Mouse (Mus musculus) cerebellum, adult 11-12 months (tissue): ENCODE data around the gene Ipo8.
A peak's percentile ranks its signal among the peaks of the same experiment; 100 is the strongest.

ENCODE experiments used
- DNase-seq: peaks from one replicate; pipeline ENCODE4 v3.0.0; 2022

Gene Ipo8

DNA sequence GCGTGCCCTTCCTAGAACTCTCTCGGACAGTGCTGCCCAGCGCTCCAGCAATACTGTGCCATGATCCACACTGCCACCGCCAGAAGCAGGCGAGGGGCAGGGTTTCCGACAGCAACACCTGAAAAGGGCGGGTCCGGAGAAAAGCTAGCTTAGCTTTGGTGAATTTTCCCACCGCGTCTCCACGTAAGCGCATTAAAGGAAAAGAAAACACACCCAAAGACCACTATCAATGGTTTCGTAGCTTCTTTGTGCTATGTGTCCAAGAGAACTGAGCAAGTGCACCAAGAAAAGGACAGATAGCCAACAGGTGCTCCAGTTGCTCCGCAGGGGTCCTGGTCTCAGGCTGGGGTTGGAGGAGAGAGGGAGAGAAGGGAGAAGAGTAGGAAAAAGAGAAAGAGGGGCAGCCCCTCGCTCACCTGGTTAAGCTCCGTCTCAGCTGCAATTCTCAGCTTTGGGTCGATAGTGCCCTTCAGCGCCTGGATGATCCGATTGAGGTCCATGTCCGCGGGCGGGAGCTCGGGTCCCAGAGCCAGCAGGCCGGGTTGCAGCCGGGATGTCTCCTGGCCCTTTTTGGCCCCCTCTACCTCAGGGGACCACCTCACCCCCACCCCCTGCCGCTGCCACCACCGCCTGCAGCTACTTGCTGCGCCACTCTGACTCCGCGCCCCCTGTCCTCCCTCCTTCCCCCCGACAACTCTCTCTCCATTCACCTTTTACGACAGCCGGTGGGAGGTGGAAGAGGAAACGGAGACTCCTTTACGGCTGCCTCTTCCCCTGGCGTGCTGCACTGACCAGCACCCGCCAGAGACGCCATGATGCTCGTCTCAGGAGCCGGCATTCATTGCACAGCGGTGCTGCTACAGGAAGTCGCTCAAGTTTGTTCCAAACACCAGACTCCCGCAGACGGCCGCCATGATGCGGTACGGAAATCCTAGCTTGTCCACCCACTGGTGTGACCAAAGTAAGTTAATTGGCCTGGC, at the start of gene Ipo8:
Gene Ipo8, minus strand, starts transcription at position 720 of the 980 bp plus-strand sequence.
- DNase-seq, result peak; percentile 96

DNA sequence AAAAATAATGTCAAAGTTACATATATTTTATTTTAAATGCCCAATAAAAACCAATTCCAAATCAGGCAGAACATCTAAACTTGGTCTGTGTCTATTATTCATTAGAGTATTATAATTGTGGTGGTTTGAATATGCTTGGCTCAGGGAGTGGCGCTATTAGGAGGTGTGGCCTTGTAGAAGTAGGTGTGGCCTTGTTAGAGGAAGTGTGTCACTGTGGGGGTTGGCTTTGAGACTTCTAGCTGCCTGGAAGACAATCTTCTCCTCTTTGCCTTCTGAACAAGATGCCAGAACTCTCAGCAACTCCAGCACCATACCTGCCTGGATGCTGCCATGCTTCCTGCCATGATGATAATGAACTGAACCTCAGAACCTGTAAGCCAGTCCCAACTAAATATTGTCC, 42.6 kb upstream of the Ipo8 start:
- DNase-seq, result no peak

DNA sequence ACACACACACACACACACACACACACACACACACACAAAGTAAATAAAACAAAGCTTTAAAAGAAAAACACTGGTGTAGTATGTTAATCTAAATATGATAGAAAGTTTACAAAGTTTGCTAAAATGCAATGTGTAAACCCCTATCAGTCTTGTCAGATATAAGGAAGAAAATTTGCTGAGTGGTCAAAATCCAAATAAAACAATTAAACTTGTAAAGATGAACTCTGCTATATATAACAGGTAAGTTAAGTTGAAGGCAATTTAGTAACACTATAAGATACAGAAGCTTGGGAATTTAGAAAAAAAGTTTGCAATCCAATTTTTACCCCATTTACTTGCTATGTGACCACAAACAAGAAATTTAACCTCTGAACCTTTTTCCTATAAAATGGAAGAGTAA, 14.4 kb upstream of the Ipo8 start:
- DNase-seq, result no peak

GRCm38 (mm10) chr6:148841760-148842159, 10.5 kb upstream of the Ipo8 start:
- no peak for DNase-seq

DNA sequence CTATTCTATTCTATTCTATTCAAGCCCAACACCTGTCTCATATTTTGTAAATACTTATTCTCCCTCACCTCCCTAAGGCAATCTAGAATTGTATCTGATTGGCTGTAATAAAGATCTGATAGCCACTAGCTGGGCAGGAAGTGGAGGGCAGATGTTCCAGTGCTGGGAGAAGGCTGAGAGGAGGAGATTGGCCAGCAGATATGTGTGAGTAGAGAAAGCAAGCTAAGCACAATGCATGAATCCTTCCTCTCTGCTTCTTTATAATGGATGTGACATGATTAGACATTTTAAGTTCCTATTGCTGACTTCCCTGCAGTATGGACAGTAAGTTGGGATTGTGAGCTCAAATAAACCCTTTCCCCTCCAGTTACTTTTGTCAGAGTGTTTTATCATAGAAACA, 7.2 kb upstream of the Ipo8 start:
- no peak for DNase-seq

DNA sequence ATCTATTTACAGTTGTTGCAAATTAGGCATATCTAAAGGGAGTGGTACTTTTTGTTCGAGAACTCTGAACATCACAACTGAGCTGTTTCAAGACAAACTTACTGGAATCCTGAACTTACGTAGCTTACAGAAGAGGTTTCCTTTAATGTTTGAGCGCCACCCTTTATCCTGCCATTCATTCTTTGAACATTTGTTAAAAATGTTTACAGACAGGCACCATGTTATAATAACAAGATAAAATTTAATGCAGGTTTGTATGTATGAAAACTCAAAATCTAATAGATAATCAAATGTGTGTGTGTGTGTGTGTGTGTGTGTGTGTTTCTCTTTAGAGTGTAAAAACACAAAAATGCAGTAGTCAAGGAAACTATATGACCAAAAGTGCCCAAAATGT, 458 bp upstream of the Ipo8 start:
- no peak for DNase-seq

DNA sequence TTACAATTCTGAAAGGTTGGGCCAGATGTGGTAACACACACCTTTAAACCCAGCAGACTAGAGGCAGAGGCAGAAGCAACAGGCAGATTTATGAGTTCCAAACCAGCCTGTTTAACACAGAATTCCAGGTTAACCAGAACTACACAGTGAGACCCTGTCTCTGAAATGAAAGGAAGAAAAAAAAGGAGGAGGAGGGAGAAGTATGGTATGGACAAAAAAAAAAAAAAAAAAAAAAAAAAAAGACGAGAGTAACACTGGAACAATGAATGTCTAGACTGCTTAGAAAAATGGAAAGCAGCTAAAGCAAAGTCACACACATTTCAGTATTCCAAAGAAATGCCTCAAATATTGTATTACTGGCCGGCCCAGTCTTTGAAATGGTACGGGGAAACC, 916 bp downstream of the Ipo8 start:
- DNase-seq, result no peak

GRCm38 (mm10) chr6:148826119-148826518, 5.1 kb downstream of the Ipo8 start:
- DNase-seq, result no peak

GRCm38 (mm10) chr6:148818624-148819343, 12.5 kb downstream of the Ipo8 start:
- no peak for DNase-seq

DNA sequence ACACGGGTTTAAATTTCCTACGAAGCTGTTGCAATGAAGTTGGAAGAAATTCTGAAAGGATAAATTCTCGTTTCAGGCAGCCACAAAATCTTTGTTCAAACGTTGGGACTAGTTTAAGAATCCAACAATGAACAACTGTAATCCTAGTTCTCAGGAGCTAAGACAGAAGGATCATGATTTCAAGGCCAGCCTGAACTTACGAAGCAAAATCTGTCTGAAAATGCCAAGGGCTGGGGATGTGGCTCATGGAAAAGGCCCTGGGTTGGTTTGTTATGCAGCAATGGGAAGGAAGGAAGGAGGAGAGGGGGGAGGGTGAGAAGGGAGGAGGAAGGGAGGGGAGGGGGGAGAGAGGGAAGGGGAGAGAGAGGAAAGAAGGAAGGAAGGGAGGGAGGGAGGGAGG, 14.5 kb downstream of the Ipo8 start:
- DNase-seq, result no peak

DNA sequence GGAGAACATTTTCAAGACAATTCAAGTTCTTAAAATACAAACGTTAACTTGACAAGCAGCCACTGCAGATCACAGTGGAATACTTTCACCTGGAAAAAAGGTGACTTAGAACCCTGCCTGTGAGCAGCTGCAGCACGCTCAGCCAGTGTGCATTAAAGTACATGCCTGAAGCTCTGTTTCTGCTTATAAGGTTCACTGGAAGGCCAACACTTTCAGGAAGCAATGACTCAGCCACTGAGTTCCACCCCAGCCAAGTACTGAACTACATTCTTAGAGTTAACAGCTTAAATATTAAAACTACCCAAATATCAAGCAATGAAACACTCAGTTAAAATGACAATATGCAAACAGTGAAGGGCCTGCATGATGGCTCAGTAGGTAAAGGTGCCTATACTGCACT, 20.1 kb downstream of the Ipo8 start:
- DNase-seq, result no peak

- no peak for DNase-seq
Observed at GRCm38 (mm10) chr6:148799773-148800172, 31.5 kb downstream of the Ipo8 start.

GRCm38 (mm10) chr6:148795145-148795544, 36.1 kb downstream of the Ipo8 start:
- no peak for DNase-seq

GRCm38 (mm10) chr6:148789010-148789673, 42.1 kb downstream of the Ipo8 start:
- no peak for DNase-seq

DNA sequence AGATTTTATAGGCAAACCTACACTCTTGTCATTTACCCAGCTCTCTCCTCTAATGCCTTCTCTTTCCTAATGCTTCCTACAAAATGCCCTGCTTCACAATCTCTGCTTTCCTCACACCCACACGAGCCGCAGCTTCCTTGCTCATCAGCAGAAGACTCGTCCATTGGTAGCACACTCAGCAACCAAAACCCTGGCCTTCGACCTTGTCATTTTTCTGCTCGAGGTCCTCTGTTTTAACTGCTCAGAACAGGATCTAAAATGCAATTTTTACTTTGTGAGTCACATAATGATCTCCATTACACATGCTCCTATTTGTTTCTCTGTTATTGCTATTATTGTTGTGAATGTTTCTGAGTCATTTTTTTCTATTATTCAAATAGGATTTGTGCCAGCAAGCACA, 45.1 kb downstream of the Ipo8 start:
- no peak for DNase-seq

- DNase-seq, result no peak
Observed at GRCm38 (mm10) chr6:148784418-148784817, 46.8 kb downstream of the Ipo8 start.

DNA sequence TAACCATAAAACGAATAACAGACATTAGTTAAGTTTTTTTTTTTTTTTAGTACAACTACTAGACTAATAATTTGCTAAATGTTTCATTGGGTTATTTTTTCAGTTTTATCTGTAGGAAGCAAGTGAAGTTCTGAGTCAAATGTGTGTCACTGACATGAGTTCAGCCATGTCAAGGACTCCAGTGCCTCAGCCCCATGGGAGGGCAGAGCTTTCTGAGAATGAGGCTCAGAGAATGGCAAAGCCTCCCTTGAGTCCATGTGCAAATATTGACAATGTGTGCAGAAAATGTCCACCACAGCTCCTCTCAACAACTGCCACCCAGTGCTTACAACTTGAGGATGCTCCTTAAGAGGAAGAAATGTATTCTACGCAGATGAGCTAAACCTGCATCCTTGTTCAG, 55.0 kb downstream of the Ipo8 start:
- DNase-seq, result no peak

DNA sequence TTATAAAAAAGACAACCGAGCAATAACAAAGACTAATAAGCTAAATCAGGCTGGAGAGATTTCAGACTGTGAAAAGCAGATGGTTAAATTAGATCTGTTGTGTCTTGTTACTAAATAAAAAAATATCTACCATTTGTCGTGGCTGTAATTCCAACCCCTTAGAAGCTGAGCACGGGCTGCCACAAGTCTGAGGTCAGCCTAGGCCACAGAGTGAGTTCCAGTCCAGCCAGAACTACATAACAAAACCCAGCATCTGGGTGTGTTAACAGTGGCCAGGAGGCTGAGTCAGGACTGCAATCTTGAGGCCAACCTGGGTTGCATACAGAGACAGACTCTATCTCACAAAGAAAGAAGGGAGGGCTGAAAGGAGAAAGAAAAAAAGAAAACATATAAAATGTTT, 59.8 kb downstream of the Ipo8 start:
- DNase-seq, result no peak

DNA sequence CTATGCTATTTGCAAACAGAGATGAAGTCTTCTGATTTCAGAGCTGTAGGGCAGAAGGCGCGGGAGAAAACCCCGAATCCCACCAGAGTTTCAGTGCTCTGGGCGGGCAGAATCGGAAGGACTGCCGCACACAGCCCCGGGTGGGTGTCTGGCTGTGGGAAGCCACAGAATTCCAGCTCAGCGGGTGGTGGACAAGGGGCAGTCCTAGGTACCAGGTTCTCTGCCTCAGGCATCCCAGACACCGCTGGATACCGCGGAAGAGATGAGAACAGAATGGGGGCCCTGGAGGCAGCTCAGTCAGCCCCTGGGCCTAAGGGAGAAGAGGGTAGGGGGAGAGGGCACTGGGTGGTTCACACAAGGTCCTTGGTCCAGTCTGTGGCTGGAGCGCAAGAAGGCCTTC, 62.8 kb downstream of the Ipo8 start:
- no peak for DNase-seq

DNA sequence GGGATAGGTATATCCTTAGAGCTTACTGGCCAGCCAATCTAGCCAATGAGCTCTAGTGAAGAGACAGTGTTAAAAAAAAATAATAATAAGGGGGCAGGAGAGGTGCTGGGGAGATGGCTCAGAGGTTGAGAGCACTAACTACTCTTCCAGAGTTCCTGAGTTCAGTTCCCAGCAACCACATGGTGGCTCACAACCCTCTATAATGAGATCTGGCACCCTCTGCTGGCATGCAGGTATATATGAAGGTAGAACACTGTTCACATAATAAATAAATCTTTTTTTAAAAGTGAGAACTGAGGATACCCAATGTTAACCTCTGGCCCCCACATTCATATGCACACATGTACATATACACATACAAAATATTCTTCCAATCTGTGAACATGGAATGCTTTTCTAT, 64.0 kb downstream of the Ipo8 start:
- no peak for DNase-seq

GRCm38 (mm10) chr6:148761967-148762712, 69.1 kb downstream of the Ipo8 start:
- DNase-seq, result no peak

- no peak for DNase-seq
Observed at GRCm38 (mm10) chr6:148761475-148761874, 69.8 kb downstream of the Ipo8 start.

DNA sequence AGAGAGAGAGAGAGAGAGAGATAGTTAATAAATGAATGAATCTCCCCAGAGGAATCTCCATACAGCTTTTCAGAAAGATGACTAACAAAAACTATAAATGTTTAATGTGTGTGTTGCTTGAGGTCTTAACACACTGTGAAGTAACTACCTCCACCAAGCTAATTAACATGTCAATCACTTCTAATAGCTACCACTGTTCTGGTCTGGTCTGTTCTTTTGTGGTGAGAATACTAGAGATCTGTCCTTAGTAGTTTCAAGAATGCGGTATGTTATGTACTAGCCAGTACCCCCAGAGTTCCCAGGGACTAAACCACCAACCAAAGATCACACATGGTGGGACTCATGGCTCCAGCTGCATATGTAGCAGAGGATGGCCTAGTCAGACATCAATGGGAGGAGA, 74.7 kb downstream of the Ipo8 start:
- DNase-seq, result no peak
